Comparison of ENCODE assay signal across 22 mouse cellular contexts in genomic region chr17:3416401-3416800, GRCm38 (mm10).
DNase-seq lines count a peak whose midpoint lies in the region; ATAC-seq lines count a peak whose summit lies in the region.
"Had no signal": no experiment of that assay in that cellular context is flagged by ENCODE, and none has a peak within 500 bp of the region (broad histone marks: within the 10 kb centered on the region; RNA-seq: fewer than 3 reads in every experiment).

No protein-coding gene starts in this region.

- peak; percentile 34 to 57 for DNase-seq in cerebellum, postnatal 10 days
- no peak for DNase-seq in cerebellum, adult 11-12 months
- DNase-seq in embryo, embryonic 10.5 days (ENCODE audit: low spot score): peak; percentile 15
- DNase-seq in embryo, embryonic 9.5 days (ENCODE audit: extremely low spot score): no peak
- peak; percentile 34 for DNase-seq in brain, adult 2 months (ENCODE audit: low read depth, low spot score)
- no peak for DNase-seq in Muller cell, postnatal 12 days (ENCODE audit: inconsistent ontology term)
- DNase-seq: adrenal gland, postnatal 14 days; gastrocnemius, postnatal 25 days; kidney, adult 8-10 months; kidney, postnatal 10 days; layer of hippocampus, adult 9-11 months; midbrain, embryonic 14.5 days; thymus, adult 2 months; thymus, postnatal 36 days had no signal

- H3K4me3 ChIP-seq in limb, embryonic 13.5 days: no peak overlapping the region
- H3K4me3 ChIP-seq: erythroblast, embryonic 14.5 days; heart, embryonic 12.5 days; hindbrain, embryonic 13.5 days; limb, embryonic 12.5 days; lung, embryonic 15.5 days had no signal

- WGBS in limb, embryonic 13.5 days: 31% methylated on average over 3 of the region's 3 CpGs

- H3K9me3 ChIP-seq in limb, embryonic 13.5 days: no peaks in the 10 kb centered on the region
- H3K9me3 ChIP-seq: heart, embryonic 12.5 days; hindbrain, embryonic 13.5 days; limb, embryonic 12.5 days; lung, embryonic 15.5 days had no signal

- peaks cover 12% of the 10 kb centered on the region for H3K27me3 ChIP-seq in limb, embryonic 13.5 days

- no peak overlapping the region for H3K4me2 ChIP-seq in limb, embryonic 13.5 days (replicated peaks)
- H3K4me2 ChIP-seq: heart, embryonic 12.5 days; hindbrain, embryonic 13.5 days; limb, embryonic 12.5 days; liver, embryonic 11.5 days; lung, embryonic 15.5 days had no signal

- H3K27ac ChIP-seq in limb, embryonic 13.5 days: no peak overlapping the region; the same call in 1 of the 2 replicates
- H3K27ac ChIP-seq: hindbrain, embryonic 13.5 days; limb, embryonic 12.5 days; lung, embryonic 15.5 days had no signal

- peaks cover 34% of the 10 kb centered on the region for H3K4me1 ChIP-seq in limb, embryonic 13.5 days
- H3K4me1 ChIP-seq: lung, embryonic 15.5 days had no signal

- ATAC-seq in limb, embryonic 13.5 days (ENCODE audit: low FRiP score, low read depth): no peak
- ATAC-seq: intestine, embryonic 16.5 days had no signal

- 0 out of 2 replicates have a peak overlapping the region, but pooled peaks have one; percentile 25 for H3K9ac ChIP-seq in limb, embryonic 13.5 days
- H3K9ac ChIP-seq: heart, embryonic 12.5 days; hindbrain, embryonic 13.5 days; limb, embryonic 12.5 days; lung, embryonic 15.5 days had no signal

- peaks cover 27% of the 10 kb centered on the region for H3K36me3 ChIP-seq in limb, embryonic 13.5 days
- H3K36me3 ChIP-seq: heart, embryonic 12.5 days; hindbrain, embryonic 13.5 days; lung, embryonic 15.5 days had no signal

Comparison
In these comparisons a context has a peak if more than half of its experiments do, and no peak if none do; other contexts are left out.
1. DNase-seq: peak in cerebellum, postnatal 10 days (2 of 2), embryo, embryonic 10.5 days (single experiment) and brain, adult 2 months (single experiment); none in cerebellum, adult 11-12 months (single experiment), embryo, embryonic 9.5 days (single experiment) and Muller cell, postnatal 12 days (single experiment).